Mouse (Mus musculus) megakaryocyte, embryonic 14.5 days (primary cell): ENCODE measurements at regions not wholly inside any gene's neighbourhood (a gene's known extent, or its start where the extent isn't known, plus 50 kb on each side); places are given as distances from the start of the nearest gene placed in this dataset.

ENCODE experiments used
- FLI1 ChIP-seq: IDR thresholded peaks from 2 replicates; pipeline ENCODE4 v1.6.1; 2012; ENCODE audit warnings: low read length, inconsistent platforms, mixed read lengths
- GATA1 ChIP-seq: IDR thresholded peaks from 3 replicates; pipeline ENCODE4 v1.6.1; 2012; ENCODE audit warnings: mixed read lengths, low read length, inconsistent platforms, borderline replicate concordance

DNA sequence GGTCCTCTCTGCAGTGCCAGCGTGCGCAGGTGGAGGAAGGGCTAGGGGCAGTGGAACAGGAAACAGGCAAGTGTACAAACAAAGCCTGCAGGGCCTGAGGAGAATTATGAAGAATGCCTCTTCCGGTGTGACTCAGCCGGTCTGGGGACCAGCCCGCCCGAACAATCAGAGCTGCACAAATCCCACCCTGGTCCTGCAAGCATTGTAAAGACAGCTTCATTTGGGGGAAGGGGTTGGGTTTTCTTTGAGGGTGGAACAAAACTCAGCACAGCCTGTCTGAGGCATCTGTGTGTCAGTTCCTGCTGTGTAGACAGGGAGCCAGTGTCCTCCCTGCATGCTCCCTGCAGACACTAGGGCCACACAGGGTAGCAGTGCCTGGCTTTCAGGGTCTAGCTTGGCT is 117.9 kb downstream of the Gadd45g start:
- TF ChIP-seq GATA1 = no peak
- TF ChIP-seq FLI1 = no peak
